Mouse (Mus musculus) heart, adult 2 months (tissue): ENCODE measurements around the gene Acad11. TPM values are rescaled to one million over a fixed set of nuclear protein-coding genes. Genes with fewer than 3 reads are reported as not detected.

Experiments
- DNase-seq, 2 experiments: peaks; one replicate each; pipeline ENCODE4 v3.0.0; 2021
- H3K27ac ChIP-seq: fragments of 200-600 bp; 2 replicates; pipeline ENCODE4 v1.8.1; 2022
- H3K27me3 ChIP-seq: fragments of 200-500 bp; 2 replicates; pipeline ENCODE4 v1.6.1; 2012; ENCODE audit warnings: mild to moderate bottlenecking, low read length, inconsistent platforms, mixed read lengths; ENCODE audit not compliant: control insufficient read depth, insufficient read depth
- H3K36me3 ChIP-seq: fragments of 200-500 bp; 2 replicates; pipeline ENCODE4 v1.6.1; 2012; ENCODE audit warnings: low read length, inconsistent platforms; ENCODE audit not compliant: control insufficient read depth, insufficient read depth
- H3K4me1 ChIP-seq: fragments of 200-500 bp; 2 replicates; pipeline ENCODE4 v1.6.1; 2011; ENCODE audit warnings: low read length; ENCODE audit not compliant: control insufficient read depth, insufficient read depth
- H3K4me3 ChIP-seq: fragments of 200-600 bp; 2 replicates; pipeline ENCODE4 v1.8.1; 2022
- H3K79me2 ChIP-seq: fragments of 200-500 bp; replicated peaks from 2 replicates; pipeline ENCODE4 v1.6.1; 2012; ENCODE audit warnings: mild to moderate bottlenecking, inconsistent platforms, low read length, moderate library complexity, mixed read lengths; ENCODE audit not compliant: control insufficient read depth, insufficient read depth
- H3K9ac ChIP-seq: fragments of 200-500 bp; 2 replicates; pipeline ENCODE4 v1.6.1; 2012; ENCODE audit warnings: low read depth, mild to moderate bottlenecking, control low read depth, inconsistent platforms, low read length, mixed read lengths
- CTCF ChIP-seq: fragments of 200-600 bp; IDR thresholded peaks from 2 replicates; pipeline ENCODE4 v1.8.1; 2022; ENCODE audit warnings: antibody characterized with exemption, mild to moderate bottlenecking, moderate library complexity
- EP300 ChIP-seq: fragments of 200-500 bp; IDR thresholded peaks from 2 replicates; pipeline ENCODE4 v1.6.1; 2011; ENCODE audit warnings: low read depth, low read length, control low read depth; ENCODE audit not compliant: insufficient read depth
- POLR2A ChIP-seq: fragments of 200-500 bp; IDR thresholded peaks from 2 replicates; pipeline ENCODE4 v1.6.1; 2011; ENCODE audit warnings: mild to moderate bottlenecking, low read depth, low read length, control low read depth; ENCODE audit not compliant: insufficient read depth
- WGBS: fragments of 180-500 bp; shearing (Covaris S2); methylation state at CpG from one replicate; pipeline ENCODE4 v1.1.7; 2018; 5-methylcytosine and 5-hydroxymethylcytosine counted together
- intact Hi-C: fragments of 180-260 bp; cut with DNase I; formaldehyde crosslinking; loops from one replicate; pipeline ENCODE4 v1.15.1; 2025
- polyA plus RNA-seq: library from polyadenylated mRNA; depleted of rRNA; stranded (reverse); fragments of >200 nt; gene quantifications from 2 replicates; pipeline ENCODE4 v1.2.3, GENCODE M21; 2012
- total RNA-seq, 2 experiments: library from RNA; stranded (reverse); gene quantifications; 2 replicates each; pipeline ENCODE4 v1.2.3; 2021

The Acad11 gene
- total and polyA plus RNA-seq, 3 experiments: 72.8 to 110 (median 99.8) TPM

- H3K4me1 ChIP-seq: peaks cover 2% of the 10 kb centered on the region
- no peaks in the 10 kb centered on the region for H3K79me2 ChIP-seq
- intact Hi-C loops: no loop called here
- WGBS: 21% methylated on average over 6 of the region's 6 CpGs
- no peaks in the 10 kb centered on the region for H3K36me3 ChIP-seq
- no peak overlapping the region for H3K4me3 ChIP-seq
- H3K9ac ChIP-seq: no peak overlapping the region
- TF ChIP-seq EP300 (no peak), POLR2A (peak; percentile 38; the same call in 1 of the 2 replicates)
- peak in 1 of 2 experiments; percentile 32 for DNase-seq
- H3K27ac ChIP-seq: no peak overlapping the region
- H3K27me3 ChIP-seq: no peaks in the 10 kb centered on the region
Observed at GRCm38 (mm10) chr9:104102301-104102700, 39.1 kb downstream of the Acad11 start.

GRCm38 (mm10) chr9:104102901-104103300 lies 39.7 kb downstream of the Acad11 start:
- H3K4me3 ChIP-seq: no peak overlapping the region
- no peaks in the 10 kb centered on the region for H3K27me3 ChIP-seq
- no peak overlapping the region for H3K27ac ChIP-seq
- TF ChIP-seq POLR2A (no peak), CTCF (no peak)
- H3K9ac ChIP-seq: no peak overlapping the region
- H3K36me3 ChIP-seq: no peaks in the 10 kb centered on the region
- H3K79me2 ChIP-seq: no peaks in the 10 kb centered on the region
- peaks cover 2% of the 10 kb centered on the region for H3K4me1 ChIP-seq
- intact Hi-C loops: no loop called here
- no peak for DNase-seq
- 71% methylated on average over 2 of the region's 2 CpGs for WGBS

GRCm38 (mm10) chr9:104104986-104105385 lies 41.8 kb downstream of the Acad11 start:
- peaks cover 2% of the 10 kb centered on the region for H3K4me1 ChIP-seq
- no peaks in the 10 kb centered on the region for H3K79me2 ChIP-seq
- WGBS: 93% methylated on average over 2 of the region's 2 CpGs
- no peaks in the 10 kb centered on the region for H3K36me3 ChIP-seq
- H3K9ac ChIP-seq: no peak overlapping the region
- intact Hi-C loops: no loop called here
- H3K27ac ChIP-seq: no peak overlapping the region
- TF ChIP-seq POLR2A (no peak), CTCF (no peak), EP300 (no peak)
- H3K4me3 ChIP-seq: no peak overlapping the region
- DNase-seq: no peak
- H3K27me3 ChIP-seq: no peaks in the 10 kb centered on the region

GRCm38 (mm10) chr9:104106930-104107329 lies 43.8 kb downstream of the Acad11 start:
- Histone ChIP-seq H3K4me3 (no peak overlapping the region), H3K9ac (no peak overlapping the region), H3K27ac (no peak overlapping the region), H3K79me2 (no peaks in the 10 kb centered on the region), H3K36me3 (no peaks in the 10 kb centered on the region), H3K4me1 (peaks cover 2% of the 10 kb centered on the region), H3K27me3 (no peaks in the 10 kb centered on the region)
- DNase-seq: no peak
- 45% methylated on average over 9 of the region's 9 CpGs for WGBS
- TF ChIP-seq POLR2A (no peak), CTCF (no peak), EP300 (no peak)
- intact Hi-C loops: no loop called here

- no peak for DNase-seq
- intact Hi-C loops: no loop called here
- WGBS: 41% methylated on average over 6 of the region's 6 CpGs
Observed at GRCm38 (mm10) chr9:104107482-104107881, 44.3 kb downstream of the Acad11 start.

DNA sequence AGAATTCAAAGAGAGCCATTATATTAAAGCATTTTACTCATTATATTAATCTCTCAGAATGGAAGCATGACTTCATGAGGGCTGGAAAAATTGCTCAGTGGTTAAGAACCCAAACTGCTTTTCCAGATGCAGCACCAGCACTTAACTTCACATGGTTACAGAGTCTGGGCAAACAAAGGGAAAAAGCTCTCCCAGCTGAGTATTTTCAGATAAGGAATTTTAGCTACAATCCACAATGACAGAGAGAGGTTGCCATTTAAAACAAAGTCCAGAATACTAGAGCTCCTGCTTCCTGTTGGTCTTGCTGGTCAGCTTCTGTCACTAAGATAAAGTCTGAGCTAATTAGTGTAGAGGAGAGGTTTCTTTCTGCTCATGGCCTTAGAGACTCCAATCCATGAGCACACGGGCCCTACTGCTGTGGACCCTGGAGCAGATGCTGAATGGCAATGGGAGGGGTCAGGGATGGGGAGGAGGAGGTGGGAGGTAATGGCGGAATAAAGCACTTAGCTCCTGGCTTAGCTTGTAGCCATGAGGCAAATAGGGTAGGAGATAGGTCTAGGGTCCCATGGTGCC lies 45.5 kb downstream of the Acad11 start:
- no peak for DNase-seq
- Histone ChIP-seq H3K36me3 (no peaks in the 10 kb centered on the region), H3K27me3 (no peaks in the 10 kb centered on the region), H3K4me1 (peaks cover 3% of the 10 kb centered on the region), H3K79me2 (no peaks in the 10 kb centered on the region), H3K27ac (no peak overlapping the region), H3K4me3 (no peak overlapping the region), H3K9ac (no peak overlapping the region)
- intact Hi-C loops: no loop called here
- 43% methylated on average over 2 of the region's 2 CpGs for WGBS
- TF ChIP-seq EP300 (0 out of 2 replicates have a peak, but pooled peaks have one; percentile 16), CTCF (no peak)

More at GRCm38 (mm10) chr9:104107482-104107881, 44.3 kb downstream of the Acad11 start:
- Histone ChIP-seq H3K79me2 (no peaks in the 10 kb centered on the region), H3K4me1 (peaks cover 2% of the 10 kb centered on the region), H3K36me3 (no peaks in the 10 kb centered on the region), H3K27ac (no peak overlapping the region), H3K9ac (no peak overlapping the region), H3K4me3 (no peak overlapping the region), H3K27me3 (no peaks in the 10 kb centered on the region)
- no peak for TF ChIP-seq CTCF
- no peak for TF ChIP-seq POLR2A
- no peak for TF ChIP-seq EP300
